Mouse (Mus musculus): ENCODE data around the gene Zfp385b.

DNA sequence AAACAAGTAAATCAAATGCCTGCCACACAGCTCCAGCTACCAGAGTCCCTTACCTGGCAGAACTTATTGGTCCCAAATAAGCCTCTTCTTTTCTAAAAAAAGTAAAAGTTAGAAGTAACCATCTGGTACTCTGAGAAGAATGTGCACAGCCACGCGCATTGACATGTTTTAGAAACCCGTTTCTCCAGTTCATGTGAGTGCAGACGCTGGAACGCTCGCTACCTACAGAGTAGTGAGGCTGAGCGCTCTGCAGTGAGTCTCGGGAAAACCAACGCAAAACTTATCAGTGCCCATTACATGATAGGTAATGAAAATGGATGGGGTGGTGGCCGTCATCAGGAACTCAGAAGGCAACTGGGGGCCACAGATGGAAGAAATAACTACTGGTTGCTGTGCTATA lies 338.2 kb downstream of the Zfp385b start:
- no peak for TF ChIP-seq CTCF (IDR thresholded peaks at IDR 0.05; ENCODE audit: low read depth, low read length)
- TF ChIP-seq POLR2A (IDR thresholded peaks at IDR 0.05; ENCODE audit: extremely low read depth, insufficient read depth, low read length) = no peak
